Mouse (Mus musculus) urinary bladder, postnatal 25 days (tissue): ENCODE measurements at regions not wholly inside any gene's neighbourhood (a gene's known extent, or its start where the extent isn't known, plus 50 kb on each side); places are given as distances from the start of the nearest gene placed in this dataset.

Source experiments
- DNase-seq: peaks from one replicate; pipeline ENCODE4 v3.0.0; 2022; ENCODE audit warnings: low spot score

DNA sequence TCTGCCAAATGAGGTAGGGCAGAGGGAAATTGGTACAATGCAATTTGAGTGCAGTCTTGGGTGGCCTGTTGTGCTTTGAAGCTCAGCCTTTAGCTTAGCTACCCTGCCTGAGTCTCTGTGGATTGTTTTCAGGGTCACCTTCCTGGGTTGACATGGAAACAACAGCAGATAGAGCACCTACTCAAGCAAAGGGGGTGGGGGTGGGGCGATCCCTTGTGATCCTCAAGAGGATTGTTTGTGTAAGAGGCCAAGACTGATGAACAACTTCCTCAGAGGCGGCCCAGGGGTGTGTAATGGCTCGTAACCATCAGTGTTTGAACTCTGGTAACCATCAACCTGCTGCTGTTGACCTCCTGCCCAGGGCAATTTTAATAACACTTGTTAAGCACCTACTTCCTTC lies 187.8 kb upstream of the Tle4 start:
- no peak for DNase-seq

DNA sequence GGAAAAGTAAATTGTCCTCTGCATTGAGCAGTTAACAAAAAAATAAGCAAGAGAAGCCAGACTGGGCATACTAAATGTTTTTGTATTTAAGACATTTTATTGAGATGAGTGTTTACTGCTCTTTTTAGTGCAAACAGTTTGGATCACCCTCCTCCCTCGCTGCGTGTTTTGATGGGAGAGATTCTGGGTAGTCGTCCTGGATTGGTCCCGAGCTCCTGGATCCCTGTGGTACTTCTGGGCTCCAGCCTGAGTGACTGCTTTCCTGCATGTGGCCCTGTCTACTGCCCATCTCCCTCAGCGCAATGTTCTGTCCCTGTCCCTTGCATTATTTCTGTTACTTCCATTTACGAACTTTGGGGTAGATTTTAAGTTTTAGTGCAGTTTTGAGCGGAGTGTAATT lies 179.9 kb upstream of the Tle4 start:
- no peak for DNase-seq

DNA sequence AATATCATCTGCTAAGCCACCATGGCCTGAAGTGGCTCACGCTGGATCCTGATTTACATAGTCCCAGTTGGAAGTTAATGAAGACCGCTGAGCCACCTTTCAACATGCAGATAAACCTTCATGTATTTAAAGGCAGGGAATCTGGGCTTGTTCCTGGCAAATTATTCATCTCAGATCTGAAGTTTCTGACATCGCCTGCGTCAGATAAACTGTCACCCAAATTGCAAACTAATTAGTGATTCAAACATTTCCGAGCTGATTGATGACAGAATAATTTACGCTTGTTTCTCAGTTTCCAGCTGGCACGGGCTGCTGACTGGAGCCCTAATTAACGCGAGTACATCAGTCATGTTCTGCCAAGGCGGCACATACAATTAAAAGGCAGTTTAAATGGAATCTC lies 179.3 kb upstream of the Tle4 start:
- DNase-seq, result no peak

DNA sequence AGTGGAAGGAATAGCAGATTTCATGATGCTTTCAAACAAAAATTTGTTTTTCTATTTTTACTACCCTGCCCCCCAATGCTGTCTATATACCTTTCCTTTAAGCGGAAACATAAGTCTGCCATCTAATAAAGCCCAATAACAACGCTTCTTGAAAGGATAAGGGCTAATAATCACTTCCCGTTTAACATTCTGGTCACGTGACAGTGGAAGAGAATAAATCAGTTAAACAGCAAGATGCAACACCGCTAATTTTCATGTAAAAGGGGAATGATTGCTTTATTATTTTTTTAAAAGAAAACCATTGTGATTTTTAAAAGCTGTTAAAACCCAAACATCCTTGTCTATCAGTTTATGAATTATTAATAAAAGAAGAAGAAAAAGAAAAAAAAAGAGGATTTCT lies 178.9 kb upstream of the Tle4 start:
- no peak for DNase-seq

DNA sequence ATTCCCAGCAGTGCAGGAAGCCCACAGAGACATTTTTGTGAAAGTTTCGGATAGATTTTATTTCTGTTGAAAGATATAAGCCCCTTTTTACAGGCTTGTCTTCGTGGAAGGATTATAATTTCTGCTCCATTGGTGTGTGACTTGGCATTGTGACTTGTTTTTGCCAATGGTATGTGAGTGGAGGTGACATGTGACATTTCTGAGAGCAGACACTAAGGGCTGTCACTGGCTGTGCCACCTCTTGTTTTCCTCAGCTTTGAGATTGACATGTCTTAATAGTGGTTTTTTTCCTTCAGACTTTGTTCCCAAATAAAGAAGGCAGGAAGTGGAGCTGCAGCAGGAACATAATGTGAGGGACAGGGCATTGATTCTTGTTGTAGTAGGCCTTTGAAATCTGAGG lies 174.9 kb upstream of the Tle4 start:
- no peak for DNase-seq

DNA sequence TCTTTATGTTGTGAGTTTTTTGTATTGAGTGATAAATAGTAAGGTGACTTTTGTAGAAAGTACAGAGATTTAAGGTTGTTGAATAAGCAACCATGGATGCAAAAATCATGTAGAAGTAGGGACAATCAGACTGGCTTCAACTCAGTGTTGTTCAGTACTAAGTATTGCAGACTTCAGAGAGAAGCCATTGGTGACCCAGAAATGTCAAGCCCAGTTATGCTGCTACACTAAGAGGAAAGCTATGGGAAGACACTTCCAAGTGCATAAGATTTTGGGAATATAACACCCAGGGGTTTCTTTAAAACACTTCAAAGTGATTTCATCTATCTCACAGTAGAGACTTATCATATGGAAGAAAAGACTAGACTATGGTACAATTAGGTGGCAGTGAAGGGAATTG lies 154.8 kb upstream of the Tle4 start:
- no peak for DNase-seq

DNA sequence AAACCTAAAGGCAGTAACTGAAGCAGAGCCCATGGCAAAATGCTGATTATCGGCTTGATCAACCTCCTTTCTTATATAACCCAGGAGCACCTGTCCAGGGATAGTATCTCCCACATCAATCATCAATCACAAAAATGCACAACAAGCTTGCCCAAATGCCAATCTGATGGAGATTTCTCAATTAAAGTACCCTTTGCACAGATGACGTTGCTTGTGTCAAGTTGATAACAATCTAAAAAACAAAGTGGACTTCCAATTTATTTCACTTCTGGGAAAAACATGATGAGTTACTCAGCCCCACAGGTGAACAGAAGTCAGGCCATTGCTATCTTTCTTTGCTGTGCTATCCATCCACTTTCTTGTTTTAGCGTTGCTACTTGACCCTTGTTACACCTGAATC lies 144.5 kb upstream of the Tle4 start:
- no peak for DNase-seq

DNA sequence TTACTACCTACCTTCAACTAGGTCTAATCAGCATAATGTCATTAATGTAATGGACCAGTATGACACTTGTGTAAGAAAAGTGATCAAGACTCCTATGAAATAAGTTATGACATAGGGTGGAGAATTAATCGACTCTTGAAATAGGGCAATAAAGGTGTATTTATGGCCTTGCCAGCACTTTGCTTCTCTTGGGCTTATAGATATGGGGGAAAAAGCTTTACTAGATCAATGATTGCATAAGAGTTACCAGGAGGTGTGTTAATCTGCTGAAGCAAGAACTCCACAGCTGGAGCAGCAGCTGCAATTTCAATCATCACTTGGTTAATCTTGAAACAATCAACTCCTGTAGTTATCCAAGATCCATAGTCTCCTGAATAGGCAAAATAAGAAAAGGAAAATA lies 143.1 kb upstream of the Tle4 start:
- no peak for DNase-seq

DNA sequence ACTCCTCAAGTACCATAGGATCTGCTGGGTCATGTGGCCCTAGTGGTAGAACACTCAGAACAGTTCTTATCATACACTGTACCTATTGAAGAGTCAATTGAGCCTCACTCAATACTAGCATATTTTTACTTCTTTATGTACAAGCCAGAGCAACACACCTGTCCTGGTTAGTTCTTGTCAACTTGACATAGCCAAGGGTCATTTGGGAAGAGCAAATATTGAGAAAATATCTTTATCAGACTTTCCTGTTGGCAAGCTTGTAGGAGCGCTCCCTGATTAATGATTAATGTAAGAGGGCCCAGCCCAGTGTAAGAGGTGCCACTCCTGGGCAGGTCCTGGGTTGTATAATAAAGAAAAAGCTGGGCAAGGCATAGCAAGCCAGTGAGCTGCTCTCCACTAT lies 142.3 kb upstream of the Tle4 start:
- no peak for DNase-seq

DNA sequence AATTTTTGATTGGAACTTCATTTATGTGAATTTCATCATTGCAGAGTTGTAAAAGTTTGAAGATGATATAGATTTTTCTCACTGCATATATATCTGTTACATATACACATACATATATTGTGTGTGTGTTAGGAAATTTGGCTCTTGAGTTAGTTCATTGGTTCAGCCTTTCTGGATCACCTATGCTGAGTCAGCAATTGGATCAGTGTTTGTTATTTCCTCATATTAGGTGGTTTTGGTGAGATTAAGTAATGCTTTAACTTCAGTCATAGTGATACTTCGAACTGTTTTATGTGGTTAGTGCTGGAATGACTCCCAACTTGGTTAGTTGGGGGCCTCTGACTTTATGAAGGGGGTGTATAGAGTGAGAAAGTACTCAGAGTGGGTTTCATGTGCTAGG lies 138.7 kb upstream of the Tle4 start:
- no peak for DNase-seq

DNA sequence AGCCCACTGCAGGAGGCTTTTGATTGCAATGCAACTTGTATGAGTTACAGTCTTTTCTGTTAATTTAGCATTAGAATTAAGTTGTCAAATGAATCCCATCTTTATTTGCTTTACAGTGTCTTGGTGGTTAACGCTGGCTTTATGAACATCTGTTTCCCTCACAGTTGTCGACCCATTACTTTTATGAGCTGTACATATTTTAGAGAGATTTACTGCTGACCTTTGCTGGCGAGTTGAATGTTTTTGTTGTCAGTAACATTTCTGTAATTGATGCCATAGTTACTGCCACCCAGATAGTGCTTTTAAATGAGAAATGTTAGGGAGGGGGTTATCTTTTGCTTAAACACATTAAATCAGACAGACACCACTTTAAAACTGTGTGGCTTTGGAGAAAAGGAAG lies 127.5 kb upstream of the Tle4 start:
- DNase-seq, result no peak

DNA sequence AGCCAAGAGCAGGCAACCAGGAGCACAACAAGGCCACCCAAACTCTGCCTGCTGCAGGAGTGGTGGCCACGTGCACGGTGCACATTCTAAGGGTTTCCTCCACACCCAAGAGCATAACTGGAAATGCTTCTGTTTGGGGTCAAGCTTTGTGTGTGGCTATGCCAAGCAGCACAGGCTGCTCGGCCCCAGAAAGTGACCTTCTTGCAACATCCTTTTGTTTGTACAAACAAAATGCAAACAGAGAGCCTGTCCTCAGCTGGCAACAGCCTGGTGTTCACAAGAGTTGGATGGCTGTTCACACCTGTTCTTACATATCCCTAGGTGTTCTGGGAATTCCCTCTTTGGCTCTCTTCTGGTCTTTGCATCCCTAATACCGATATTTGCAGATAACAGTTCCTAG lies 126.8 kb upstream of the Tle4 start:
- no peak for DNase-seq

DNA sequence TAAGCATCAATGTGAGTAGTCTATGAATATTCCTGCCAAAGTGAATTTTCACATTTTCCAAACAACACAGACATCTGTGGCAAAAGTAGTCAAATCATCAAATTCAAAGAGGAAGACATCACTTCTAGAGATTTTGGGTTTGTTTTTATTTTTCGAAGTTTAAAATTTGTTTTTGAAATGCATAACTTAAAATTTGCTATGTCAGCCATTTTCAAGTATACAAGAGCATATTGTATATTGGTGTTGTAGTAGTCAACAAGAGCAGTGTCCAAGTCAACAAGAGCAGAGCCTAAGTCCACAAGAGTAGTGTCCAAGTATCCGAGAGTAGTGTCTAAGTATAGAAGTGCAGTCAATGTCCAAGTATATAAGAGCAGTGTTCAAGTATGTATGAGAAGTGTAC lies 107.9 kb upstream of the Tle4 start:
- DNase-seq, result no peak

DNA sequence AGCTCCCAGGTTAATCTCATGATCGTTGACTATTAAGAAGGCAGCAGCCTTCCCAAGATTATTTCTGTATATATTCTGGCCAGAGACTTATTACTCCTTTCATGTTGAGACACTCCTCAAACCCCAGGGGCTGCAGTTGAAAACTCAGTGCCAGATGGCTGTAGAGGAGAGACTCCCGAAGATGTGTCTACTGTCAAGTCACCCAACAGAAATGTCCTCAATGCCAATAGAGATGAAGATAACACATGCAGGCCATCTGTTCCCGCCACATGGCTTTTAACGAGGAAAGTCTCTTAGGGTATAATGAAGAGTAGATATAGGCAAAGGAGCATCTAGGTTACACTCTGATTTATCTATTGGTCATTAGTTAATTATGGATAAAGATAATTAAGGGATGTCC lies 103.3 kb upstream of the Tle4 start:
- no peak for DNase-seq

DNA sequence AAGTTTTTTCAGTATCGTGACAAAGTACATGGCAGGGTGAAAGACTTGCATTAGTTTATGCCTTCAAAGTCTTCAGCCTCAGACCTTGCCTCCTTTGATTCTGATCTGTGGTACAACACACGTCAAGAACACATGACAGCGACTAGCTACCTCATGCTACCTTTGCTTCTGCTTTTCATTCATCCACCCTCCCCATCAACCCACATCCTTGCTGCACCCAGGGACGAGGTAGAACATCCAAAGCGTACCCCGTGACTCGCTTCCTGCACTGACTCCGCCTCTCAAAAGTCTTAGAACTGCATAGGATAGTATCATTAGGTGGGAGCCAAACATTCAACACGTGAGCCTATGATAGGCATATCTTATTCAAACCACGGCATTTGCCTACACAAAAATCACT lies 97.5 kb upstream of the Tle4 start:
- no peak for DNase-seq

DNA sequence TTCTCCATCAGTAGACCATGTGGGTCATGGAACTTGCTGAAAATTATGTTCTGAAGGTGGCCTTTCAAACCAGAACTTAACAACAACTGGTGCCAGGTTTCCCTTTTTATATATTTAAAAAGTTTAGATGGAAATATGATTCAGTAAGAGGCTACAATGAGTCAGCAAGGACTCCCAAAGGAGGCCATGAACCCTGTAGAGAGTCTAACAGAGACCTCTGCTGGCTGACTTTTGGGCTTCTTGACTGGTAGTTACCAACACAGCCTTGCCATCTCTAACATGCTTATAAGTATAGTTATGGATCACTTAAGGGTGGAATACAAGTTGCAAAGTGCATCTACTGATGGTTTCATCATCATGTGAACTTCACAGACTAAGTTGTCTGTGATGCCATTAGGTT lies 94.3 kb upstream of the Tle4 start:
- DNase-seq, result no peak

DNA sequence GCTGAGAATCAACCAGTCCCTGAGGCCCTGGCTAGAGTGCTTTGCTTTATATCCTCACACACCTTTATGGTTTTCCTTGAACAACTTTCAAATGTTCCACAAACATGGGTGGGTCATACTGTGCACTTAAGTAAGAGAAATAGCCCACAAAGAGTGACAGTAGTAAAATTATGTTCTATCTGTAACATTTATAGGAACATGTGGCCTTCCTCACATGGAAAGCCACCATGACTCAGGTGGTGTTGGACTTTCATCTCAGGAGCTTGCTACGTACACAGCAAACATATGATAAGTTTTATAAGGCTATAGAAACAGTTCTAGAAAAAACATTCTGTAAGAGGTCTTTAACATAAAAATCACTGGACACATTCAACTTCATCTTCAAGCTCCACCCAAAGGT lies 87.8 kb upstream of the Tle4 start:
- no peak for DNase-seq

DNA sequence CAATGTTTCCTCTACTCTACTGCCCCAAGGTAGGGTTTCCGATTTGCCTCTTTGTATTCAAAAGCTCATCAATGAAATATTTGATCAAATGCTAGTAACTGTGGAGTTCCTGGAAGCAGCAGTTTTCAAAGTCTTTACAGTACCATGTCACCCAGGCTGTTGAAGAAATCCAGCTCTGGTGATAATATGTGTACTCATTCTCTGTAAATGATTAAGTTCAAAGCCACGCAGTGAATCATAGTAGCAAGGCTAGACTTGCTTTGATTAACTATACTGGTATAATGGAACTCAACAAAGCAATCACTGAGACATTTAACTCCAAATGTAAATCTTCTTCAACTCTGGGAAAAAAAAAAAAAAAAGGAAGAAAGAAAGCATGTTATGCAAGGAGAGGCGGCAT lies 86.8 kb upstream of the Tle4 start:
- DNase-seq, result no peak

DNA sequence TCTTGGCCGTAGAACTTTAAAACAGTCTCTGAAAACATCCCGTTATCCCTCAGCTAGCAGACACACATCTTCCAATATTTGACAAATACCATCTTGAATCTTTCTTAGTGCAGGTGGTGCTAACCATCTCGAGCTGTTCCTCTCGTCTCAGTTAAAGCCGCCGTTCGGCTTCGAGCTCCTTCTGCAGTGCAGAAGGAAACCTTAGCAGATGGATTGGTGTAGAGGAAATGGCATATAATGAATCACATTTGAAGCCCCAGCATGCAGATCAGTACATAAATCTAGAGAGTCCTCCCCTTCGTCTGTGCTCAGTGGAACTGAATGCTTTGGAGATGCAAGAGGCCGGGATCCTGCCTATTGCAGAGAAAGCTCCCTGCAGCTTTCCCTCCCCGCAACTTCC lies 83.5 kb upstream of the Tle4 start:
- no peak for DNase-seq

DNA sequence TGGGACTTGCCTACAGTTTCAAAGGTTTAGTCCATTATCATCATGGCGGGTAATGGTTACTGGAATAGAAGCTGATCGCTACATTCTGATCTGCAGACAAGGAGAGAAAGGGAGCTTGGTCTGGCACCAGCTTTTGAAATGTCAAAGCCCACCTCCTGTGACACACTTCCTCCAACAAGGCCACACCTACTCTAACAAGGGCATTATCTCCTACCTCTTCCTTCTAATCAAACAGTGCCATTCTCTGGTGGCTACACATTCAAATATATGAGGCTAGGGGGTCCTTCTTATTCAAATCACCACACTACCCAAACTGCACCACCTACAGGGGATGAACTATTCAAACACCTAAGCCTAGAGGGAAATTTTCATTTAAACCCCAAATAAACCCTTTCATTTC lies 81.9 kb upstream of the Tle4 start:
- DNase-seq, result no peak

DNA sequence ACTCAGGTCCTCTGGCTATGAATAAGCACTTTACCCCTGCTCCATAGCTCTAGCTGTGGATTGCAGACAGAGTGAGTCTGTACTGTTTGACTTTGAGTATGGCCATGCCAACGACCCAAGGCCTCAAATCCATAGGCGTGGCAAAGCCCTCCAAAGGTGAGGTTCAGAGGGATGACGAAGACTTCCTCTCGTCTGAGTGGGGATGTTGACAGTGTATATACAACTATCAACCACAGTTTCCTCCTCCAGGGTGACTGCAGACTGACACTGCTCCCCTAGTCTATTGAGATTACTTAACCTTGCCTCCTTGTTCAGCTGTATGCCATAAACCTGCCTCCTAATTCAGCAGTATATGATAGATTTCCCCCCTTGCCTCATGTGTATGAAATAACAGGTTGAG lies 80.7 kb upstream of the Tle4 start:
- DNase-seq, result no peak

DNA sequence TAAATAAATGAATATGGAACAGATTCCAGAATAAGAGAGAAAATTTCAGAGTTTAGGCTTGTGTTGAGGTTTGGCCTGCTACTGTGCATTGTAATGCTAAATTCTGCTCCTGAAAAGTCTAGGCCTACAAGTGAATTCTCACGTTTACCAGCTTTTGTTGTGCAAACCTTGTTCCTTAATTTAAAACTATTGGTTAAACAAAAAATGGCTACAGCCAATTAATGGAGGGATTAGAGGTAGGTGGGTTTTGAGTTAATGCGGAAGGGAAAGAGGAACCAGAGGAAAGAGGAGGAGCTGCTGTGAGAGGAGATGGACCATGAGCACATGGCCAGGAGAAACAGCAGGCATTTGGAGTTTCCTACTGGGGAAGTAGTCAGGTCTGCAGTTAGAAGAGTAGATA lies 79.1 kb upstream of the Tle4 start:
- DNase-seq, result no peak

DNA sequence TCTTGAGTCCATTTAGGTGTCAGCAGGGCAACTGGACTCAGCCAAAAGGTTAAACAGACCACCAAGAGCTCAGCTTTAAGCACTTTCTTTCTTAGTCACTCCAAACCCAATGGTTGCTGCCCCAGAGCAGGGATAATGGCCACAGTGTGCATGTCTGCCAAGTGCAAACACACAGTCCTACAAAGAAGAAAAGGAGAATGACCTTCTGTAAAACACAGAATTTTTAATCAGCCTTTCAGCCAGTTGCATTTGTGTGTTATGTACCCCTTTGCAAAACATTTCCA lies 72.9 kb upstream of the Tle4 start:
- no peak for DNase-seq

DNA sequence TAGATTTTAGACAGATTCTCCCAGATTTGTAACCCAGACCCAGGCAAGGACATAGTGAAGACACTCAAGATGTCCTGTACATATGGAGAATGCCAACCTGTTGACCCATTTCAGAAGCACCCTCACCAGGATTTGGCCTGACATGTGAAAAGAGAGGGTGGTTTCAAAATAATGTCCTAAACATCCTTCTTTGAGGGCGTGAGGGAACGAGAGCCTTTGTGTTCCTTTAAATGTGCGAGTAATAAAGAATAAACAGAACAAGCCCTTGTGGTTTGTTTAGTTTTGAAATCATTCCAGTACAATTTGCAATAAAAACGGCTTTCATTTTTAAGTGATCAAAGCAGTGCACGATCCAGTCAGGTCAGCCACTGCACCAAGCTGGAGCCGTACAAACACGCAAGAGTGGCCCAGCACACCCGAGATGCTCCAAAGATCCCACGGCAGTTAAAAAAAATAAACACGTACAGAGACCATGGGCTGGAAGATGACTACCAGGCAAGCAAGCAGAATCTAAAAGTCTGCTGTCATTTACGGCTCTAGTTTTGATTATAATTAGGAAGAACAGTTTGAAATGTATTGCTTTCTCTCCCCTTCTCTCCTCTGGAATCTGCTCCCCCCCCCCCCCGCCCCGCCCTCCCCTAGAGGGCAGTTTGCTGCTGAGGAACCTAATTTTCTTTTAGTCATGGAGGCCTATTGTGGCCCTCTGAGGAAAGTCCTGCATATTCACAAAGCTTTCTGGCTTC lies 72.4 kb upstream of the Tle4 start:
- no peak for DNase-seq

DNA sequence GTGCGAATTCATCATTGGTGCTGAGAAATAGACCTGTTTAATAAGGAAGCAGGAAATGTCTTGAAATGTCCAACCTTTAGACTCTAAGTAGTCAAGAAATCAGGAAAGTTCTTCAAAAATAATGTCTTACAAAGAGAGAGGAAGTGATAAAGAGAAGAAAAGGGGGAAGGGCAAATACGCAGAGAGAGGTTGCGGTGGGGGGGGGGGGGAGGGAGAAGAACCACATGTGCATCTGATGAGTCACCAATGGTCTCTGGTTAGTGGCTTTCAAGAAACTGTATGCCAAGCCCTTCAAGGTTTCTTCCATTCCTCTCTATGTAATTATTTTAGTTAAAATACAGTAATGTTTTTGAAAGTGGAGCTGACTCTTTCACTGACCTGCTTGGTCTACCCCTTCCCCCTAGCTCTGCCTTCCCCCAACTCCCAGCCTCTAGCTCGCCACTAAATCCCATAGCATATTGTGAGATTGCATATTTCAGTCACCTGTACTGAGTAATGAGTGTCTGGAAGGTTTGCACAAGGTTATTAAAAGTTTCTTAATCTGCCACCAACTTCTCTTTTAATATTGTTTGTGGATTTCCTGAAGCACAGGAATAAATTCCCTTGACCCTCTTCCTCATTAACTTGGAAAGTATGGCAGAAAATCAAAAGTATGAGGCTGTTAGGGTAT lies 70.8 kb upstream of the Tle4 start:
- DNase-seq, result no peak
